Mouse (Mus musculus) 3T3-L1 (cell line): ENCODE data around the gene Add3.

Experiments
- DNase-seq: peaks from one replicate; pipeline ENCODE4 v3.0.0-alpha.2; 2015; ENCODE audit warnings: low read depth, low spot score

Gene Add3

GRCm38 (mm10) chr19:53263859-53264733 is 123.9 kb downstream of the Add3 start:
- no peak for DNase-seq

DNA sequence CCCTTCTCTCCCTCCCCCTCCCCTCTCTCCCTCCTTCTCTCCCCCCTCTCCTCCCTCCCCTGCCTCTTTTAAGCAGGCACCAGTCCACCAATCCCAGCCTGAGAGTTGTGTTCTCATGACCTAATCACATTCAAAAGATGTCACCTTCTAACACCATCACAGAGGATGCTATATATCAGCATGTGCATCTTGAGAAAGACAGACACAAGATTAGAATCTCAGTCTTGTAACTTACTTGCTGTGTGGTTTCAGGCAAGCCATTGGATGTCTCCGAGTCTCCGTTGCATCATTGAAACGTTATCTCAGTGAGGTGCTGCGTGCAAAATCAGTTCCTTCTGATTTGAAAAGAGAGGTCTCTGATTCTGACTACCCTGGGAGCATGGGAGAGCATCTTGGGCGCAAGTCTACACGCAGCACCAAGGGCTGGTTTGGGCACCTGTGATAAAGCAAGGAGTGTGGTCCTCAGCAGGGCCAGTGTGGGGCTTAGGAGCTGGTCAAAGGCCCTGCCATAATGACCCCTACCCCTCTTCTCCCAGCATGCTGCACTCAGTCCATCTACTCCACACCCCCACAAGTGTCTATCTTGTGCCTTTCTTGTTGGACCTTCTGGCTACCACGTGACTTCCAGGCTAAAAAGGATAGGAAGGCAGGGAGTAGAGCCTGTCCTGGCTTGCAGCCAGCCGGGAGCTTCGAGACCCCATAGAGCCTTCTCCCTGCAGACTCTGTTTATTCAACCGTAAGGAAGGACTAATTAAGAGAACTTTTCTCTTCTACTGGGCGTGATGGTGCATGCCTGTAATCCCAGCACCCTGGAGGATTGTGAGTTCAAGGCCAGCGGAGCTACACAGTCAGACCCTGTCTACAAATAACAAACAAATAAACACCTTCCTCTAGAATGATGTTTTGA is 124.8 kb downstream of the Add3 start:
- no peak for DNase-seq

GRCm38 (mm10) chr19:53267305-53267704 is 127.1 kb downstream of the Add3 start:
- DNase-seq = peak; percentile 64

GRCm38 (mm10) chr19:53273055-53273722 is 132.9 kb downstream of the Add3 start:
- peak; percentile 96 for DNase-seq

GRCm38 (mm10) chr19:53273781-53274428 is 133.7 kb downstream of the Add3 start:
- peak; percentile 18 for DNase-seq

DNA sequence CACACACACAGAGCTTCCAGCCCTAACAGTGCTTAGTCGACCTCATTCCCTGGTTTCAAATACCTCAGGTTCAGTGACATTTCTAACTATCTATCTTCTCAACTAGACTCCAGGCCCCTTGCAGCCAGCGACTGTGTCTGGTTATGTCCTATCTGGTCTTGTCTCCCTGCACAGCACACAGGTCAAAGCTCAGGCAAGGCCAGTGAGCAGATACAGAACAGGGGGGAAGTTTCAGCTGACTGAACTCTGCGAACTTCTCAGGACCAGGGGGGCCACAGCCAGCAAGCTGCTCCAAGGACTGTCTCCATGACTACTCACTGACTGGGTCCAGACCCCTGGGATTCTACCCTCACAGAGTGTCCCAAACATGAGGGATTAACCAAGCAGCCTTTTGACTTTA is 135.0 kb downstream of the Add3 start:
- DNase-seq = no peak

DNA sequence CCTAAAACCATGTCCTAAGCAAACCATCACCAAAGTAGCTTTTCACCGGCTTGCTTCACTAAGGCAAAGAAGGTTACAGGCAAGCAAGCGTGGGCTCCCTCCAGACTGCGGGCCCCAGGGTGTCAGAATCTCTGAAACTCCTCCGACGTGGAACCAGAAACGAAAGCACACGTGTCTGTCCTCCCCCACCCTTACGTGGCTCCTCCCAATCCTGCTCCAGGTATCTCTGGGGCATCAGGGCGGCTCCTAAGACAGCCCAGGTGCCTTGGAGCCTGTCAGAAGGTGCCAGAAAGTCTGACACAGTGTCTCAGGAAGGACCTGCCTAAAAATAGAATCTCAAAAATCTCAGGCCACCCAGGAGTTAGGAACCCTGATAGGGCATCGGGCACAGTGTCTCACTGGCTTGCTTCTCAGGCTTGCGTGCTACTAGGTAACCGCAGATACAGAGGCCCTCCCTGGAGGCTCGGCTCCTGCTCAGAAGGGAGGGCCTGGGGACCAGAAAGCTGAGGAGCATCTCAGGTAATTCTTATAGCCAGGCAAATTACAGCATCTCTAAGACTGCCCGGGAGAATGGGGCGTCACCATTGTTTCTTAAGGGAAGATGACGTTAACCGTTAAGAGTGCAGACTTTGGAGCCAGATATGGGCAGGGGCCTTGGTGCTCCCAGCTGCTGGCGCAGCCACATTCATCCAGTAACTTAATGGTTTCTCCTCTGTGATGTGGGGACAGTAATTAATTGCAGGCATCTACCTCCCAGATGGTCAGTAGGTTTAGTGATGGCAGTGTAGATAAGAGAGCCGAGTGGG is 136.9 kb downstream of the Add3 start:
- no peak for DNase-seq

DNA sequence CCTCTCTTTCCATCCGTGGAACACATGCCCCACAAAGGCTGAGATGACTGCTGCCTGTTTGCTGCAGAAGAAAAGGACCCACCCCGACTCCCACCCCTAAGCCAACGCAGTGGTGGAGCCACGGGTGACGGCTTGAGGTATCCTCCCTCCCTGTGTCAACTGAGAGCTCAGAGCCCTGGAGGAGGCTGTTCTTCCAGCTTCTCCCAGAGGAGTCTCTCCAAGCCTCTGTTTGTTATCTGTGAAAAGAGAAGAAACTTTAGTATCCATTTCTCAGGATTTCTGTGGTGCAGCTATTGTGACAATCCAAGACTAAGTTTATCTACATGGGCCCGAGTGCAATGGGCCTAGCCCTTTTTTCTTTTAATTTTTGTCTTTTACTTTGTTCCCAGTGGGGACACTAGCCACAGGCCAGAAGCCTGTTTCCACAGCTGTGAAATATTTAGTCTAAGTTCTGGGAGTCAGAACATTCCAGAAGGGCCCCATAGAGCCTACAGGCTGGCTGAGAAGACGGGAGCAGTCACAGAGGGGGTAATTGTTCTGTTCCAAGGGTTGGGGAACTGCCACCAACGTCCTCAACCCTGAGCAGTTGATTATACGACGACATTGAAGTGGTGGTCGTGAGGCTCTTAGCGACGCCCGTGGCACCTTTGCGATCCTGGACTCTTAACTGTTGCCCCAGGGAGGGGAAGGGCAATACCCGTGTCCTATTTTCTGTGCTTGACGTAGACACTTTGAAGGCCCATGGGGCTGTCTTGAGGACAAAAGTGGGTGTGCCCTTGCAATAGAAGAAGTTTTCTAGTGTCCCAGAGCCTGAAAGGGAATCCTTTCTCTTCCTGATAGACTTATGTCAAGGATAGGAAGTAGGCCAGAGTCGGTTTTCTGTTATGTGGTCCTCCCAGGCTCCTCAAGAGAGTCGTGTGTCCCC is 138.5 kb downstream of the Add3 start:
- DNase-seq = no peak

- no peak for DNase-seq
Measured at GRCm38 (mm10) chr19:53280254-53280653, 140.0 kb downstream of the Add3 start.

GRCm38 (mm10) chr19:53282571-53282970 is 142.3 kb downstream of the Add3 start:
- DNase-seq = no peak

GRCm38 (mm10) chr19:53283742-53284141 is 143.5 kb downstream of the Add3 start:
- DNase-seq = no peak

DNA sequence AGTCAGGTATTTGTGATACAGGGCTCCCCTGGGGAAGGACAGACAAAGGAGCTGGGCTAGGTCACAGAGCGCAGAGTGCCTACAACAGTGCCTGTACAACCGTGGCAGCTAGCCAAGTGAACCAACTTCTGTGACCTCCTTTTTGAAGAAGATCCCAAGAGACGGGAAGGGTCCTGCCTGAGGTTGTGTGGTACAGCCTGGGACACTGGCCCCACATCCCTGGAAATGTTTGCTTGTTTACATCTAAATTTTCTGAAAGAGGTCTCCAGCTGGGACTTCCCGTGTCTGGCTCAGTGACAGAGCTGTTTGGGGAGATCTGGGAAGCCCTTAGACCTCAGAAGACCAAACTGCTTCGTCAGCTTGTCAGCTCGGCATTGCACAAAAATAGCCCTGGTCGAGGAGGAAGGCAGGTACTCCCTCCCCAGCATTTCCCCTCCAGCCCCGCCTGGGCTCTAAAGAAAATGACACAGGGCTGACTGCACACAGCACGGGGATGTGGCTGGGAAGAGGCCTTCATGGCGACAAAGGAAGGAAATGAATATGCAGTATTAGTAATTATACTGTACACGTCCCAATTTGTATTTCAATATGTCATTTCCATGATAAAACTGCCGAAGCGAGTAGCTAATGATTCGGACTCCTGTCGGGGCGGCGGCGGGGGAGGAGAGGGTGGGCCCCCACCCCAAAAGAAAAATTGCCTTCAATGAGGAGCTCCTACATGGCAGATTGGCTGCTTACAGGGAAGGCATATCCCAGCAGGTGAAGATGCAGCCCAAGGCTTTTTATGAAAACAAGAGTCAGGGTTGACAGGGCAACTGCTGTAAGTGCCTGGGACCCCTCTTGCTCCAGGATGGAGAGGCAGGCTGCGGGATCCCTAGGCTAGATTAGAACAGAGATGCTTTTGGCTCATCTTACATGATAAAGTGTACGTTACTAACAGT is 144.3 kb downstream of the Add3 start:
- no peak for DNase-seq

GRCm38 (mm10) chr19:53296331-53297254 is 156.3 kb downstream of the Add3 start:
- DNase-seq = no peak
